Mouse (Mus musculus): Measurements from ENCODE around the gene Top2b. TPM values are rescaled to one million over a fixed set of nuclear protein-coding genes. Genes with fewer than 3 reads are reported as not detected.

Gene Top2b
- total RNA-seq (2023; ENCODE audit: inconsistent age), result 174 to 213 TPM (median 196 TPM) in 4 replicates

DNA sequence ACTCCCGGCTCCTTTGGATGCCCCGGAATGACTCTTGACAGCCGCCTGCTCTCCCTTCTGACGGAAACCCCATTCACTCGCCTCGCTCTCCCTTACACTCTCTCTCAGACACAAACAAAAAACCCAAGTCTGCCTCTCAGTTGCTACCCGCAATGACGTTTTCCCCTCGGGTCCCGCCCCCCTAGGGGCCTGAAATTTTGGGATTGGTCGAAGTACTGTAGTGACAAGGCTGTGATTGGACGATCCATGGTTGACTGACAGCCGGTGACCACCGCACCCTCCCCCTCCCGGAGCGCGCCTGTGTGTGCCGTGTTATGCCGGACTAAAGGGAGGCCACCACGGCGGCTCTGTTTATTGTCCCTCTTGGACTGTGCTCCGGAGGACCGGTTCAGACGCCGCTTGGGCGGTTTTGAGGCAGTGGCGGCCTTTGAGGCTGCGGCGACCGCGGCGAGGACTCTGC is at the start of gene Top2b:
TSS of gene Top2b (plus strand) at position 302 of the 460 bp plus-strand sequence.

Other genes starting within 250 kb of the Top2b start
- gene Ngly1, start 115.9 kb upstream of the Top2b start, total RNA-seq (2023; ENCODE audit: inconsistent age), result 39.1 to 49.2 TPM (median 40.8 TPM) in 4 replicates
- gene Oxsm, start 115.4 kb upstream of the Top2b start, total RNA-seq (2023; ENCODE audit: inconsistent age), result 6.8 to 9.7 TPM (median 8.3 TPM) in 4 replicates